Mouse (Mus musculus) neural tube, embryonic 14.5 days (tissue): ENCODE data around the gene Esyt2. TPM values are rescaled to one million over a fixed set of nuclear protein-coding genes. Genes with fewer than 3 reads are reported as not detected.

Experiments
- ATAC-seq: fragments of 200-750 bp; cut with Nextera tagmentation; 2 replicates; pipeline ENCODE4 v1.8.0; 2017; ENCODE audit warnings: low read depth, mild to moderate bottlenecking, moderate TSS enrichment, moderate library complexity
- H3K27ac ChIP-seq: fragments of 300-500 bp; sonication (generic); 2 replicates; pipeline ENCODE4 v1.5.1; 2014; ENCODE audit warnings: low read depth, mild to moderate bottlenecking, control low read depth, low read length, moderate library complexity, mixed read lengths
- H3K27me3 ChIP-seq: fragments of 300-500 bp; sonication (generic); 2 replicates; pipeline ENCODE4 v1.6.1; 2014; ENCODE audit warnings: low read length; ENCODE audit not compliant: control insufficient read depth, insufficient read depth
- H3K36me3 ChIP-seq: fragments of 300-500 bp; sonication (generic); 2 replicates; pipeline ENCODE4 v1.6.1; 2014; ENCODE audit warnings: low read length, mixed read lengths; ENCODE audit not compliant: control insufficient read depth, insufficient read depth
- H3K4me1 ChIP-seq: fragments of 300-500 bp; sonication (generic); 2 replicates; pipeline ENCODE4 v1.6.1; 2014; ENCODE audit warnings: low read length; ENCODE audit not compliant: control insufficient read depth, insufficient read depth
- H3K4me2 ChIP-seq: fragments of 300-500 bp; sonication (generic); 2 replicates; pipeline ENCODE4 v1.6.1; 2014; ENCODE audit warnings: mild to moderate bottlenecking, low read depth, low read length, control low read depth
- H3K4me3 ChIP-seq: fragments of 300-500 bp; sonication (generic); 2 replicates; pipeline ENCODE4 v1.5.1; 2014; ENCODE audit warnings: low read depth, low read length, control low read depth, mixed read lengths
- H3K9ac ChIP-seq: fragments of 300-500 bp; sonication (generic); replicated peaks from 2 replicates; pipeline ENCODE4 v1.6.1; 2014; ENCODE audit warnings: low read depth, mild to moderate bottlenecking, control low read depth, low read length, mixed read lengths
- H3K9me3 ChIP-seq: fragments of 300-500 bp; sonication (generic); 2 replicates; pipeline ENCODE4 v1.6.1; 2016; ENCODE audit warnings: low read length; ENCODE audit not compliant: control insufficient read depth
- WGBS: fragments of 180-500 bp; shearing (Covaris S2); extraction: QIAGEN DNeasy Blood & Tissue Kit; methylation state at CpG from one replicate; pipeline ENCODE4 v1.1.7; 2014; 5-methylcytosine and 5-hydroxymethylcytosine counted together
- polyA plus RNA-seq: library from polyadenylated mRNA; unstranded; fragments of >200 nt; fragmentation: Nextera tagmentation; extraction: Ambion mirVana; gene quantifications from 2 replicates; pipeline ENCODE4 v1.2.1, GENCODE M21; 2014

The Esyt2 gene
- polyA plus RNA-seq, 1 experiment from 2014 or later, result 17.8 TPM

DNA sequence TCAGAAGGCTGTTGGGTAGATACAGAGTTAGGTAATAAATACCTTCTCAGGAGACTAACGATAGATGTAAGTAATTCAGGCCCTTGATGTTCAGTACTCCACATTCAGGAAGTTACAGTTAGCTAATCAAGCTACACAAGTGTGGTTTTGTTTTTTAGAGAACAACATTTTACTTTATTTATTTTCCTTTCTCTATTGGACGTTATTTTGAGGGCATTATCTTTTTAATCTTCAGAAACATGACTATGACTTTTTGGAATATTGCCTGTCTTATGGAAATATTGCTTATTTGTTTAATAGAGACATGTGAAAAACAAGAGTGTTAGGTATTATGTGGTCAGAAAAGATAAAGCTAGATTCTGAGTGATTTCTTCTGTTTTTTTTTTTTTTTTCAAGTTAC, 12.2 kb downstream of the Esyt2 start:
- WGBS, result 65% methylated on average over 2 of the region's 2 CpGs
- Histone ChIP-seq H3K9ac (no peak overlapping the region), H3K9me3 (no peaks in the 10 kb centered on the region), H3K4me1 (no peaks in the 10 kb centered on the region), H3K4me2 (no peak overlapping the region), H3K27me3 (no peaks in the 10 kb centered on the region), H3K4me3 (no peak overlapping the region), H3K36me3 (no peaks in the 10 kb centered on the region), H3K27ac (no peak overlapping the region)
- ATAC-seq, result no peak

DNA sequence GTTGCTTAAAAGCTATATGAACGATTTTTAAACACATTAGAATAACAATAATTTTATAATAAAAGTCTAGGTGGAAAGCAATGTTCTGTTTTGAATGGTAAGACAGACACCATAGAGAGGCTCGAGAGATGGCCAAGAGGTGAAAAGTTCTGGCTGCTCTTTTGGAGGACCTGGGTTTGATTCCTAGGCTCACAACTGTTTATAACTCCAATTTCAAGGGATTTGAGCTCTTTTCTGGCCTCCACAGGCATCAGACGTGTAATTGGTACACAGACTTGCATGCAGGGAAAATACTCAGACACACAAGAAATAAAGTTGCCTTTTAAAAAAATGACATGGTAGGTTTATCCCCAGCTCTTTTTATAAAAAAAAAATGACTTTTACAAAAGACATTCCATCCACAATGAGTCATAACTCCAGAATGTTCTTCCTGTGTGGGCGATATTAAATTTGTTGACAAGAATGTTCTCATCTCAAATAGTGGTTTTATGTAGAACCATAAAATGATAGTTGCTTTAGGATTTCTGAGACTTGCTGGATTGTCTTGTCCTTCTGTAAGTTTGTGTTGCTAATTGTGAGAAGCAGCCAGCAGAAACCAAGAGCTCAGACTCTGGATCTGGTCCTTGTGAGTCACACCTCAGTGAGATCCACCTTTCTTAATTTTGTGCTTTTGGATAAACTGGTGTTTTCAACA, 12.8 kb downstream of the Esyt2 start:
- Histone ChIP-seq H3K27ac (no peak overlapping the region), H3K4me2 (no peak overlapping the region), H3K4me3 (no peak overlapping the region), H3K9ac (no peak overlapping the region), H3K9me3 (no peaks in the 10 kb centered on the region), H3K27me3 (no peaks in the 10 kb centered on the region), H3K4me1 (no peaks in the 10 kb centered on the region), H3K36me3 (no peaks in the 10 kb centered on the region)
- WGBS, result 85% methylated on average over 4 of the region's 4 CpGs
- no peak for ATAC-seq

DNA sequence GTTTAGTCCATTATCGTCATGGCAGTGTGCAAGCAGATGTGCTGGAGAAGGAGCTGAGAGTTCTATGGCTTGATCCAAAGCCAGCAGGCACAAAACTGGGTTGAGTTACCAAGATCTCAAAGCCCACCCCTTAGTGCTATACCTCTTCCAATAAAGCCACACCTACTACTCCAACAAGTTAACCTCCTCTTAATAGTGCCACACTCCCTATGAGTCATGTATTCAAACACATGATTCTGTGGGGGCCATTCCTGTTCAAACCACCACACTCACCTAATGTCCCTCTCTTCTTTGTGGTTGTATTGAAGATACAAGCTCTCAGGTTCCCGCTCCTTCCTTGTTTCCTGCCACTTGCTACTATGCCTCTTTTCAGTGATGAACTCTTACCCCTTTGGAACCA, 18.9 kb downstream of the Esyt2 start:
- Histone ChIP-seq H3K9ac (no peak overlapping the region), H3K4me3 (no peak overlapping the region), H3K4me1 (no peaks in the 10 kb centered on the region), H3K9me3 (no peaks in the 10 kb centered on the region), H3K36me3 (no peaks in the 10 kb centered on the region), H3K27me3 (no peaks in the 10 kb centered on the region), H3K27ac (no peak overlapping the region), H3K4me2 (no peak overlapping the region)
- 95% methylated on average over 2 of the region's 2 CpGs for WGBS
- no peak for ATAC-seq

DNA sequence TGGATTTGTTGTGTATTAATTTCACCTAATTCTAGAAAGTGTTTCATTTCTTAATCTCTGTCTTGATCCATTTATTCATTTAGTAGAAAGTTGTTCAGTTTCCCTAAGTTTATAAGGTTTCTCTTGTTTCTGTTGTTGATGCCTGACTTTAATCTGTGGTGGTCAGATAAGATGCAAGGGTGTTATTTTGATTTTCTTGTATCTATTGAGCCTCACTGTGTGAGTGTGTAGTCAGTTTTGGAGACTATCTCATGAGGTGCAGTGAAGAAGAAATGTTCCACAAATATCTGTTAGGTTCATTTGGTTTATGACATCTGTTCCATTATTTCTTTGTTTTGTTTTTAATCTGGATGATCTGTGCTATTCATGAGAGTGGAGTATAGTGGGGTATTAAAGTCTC, 21.2 kb downstream of the Esyt2 start:
- H3K27me3 ChIP-seq, result no peaks in the 10 kb centered on the region
- no peak for ATAC-seq
- H3K4me2 ChIP-seq, result no peak overlapping the region
- H3K9me3 ChIP-seq, result no peaks in the 10 kb centered on the region
- H3K9ac ChIP-seq, result no peak overlapping the region
- no peaks in the 10 kb centered on the region for H3K36me3 ChIP-seq
- H3K4me1 ChIP-seq, result no peaks in the 10 kb centered on the region
- H3K4me3 ChIP-seq, result no peak overlapping the region
- H3K27ac ChIP-seq, result no peak overlapping the region

DNA sequence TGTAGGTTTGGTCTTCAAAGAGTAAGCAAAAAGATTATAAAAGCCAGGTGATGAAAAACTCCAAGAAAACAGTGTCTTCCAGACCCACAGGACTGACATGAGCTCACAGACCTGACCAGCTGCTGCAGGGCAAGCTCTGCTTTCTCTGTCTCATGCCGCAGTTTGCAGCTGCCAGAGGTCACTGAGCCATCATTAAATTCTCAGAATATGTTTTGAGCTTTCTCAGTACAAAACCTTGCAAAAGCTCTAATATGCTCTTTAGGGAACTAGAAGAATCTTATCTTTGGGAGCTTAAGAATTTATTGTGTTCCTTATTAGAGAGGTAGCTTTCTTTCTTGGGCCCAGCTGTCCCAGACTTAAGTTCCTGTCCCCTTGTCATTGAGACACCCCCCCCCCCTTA, 25.0 kb downstream of the Esyt2 start:
- no peak overlapping the region for H3K4me3 ChIP-seq
- no peak overlapping the region for H3K27ac ChIP-seq
- H3K27me3 ChIP-seq, result no peaks in the 10 kb centered on the region
- ATAC-seq, result no peak
- 61% methylated on average over 1 of the region's 1 CpGs for WGBS
- no peaks in the 10 kb centered on the region for H3K4me1 ChIP-seq
- H3K36me3 ChIP-seq, result no peaks in the 10 kb centered on the region
- no peak overlapping the region for H3K4me2 ChIP-seq
- no peak overlapping the region for H3K9ac ChIP-seq
- H3K9me3 ChIP-seq, result no peaks in the 10 kb centered on the region

DNA sequence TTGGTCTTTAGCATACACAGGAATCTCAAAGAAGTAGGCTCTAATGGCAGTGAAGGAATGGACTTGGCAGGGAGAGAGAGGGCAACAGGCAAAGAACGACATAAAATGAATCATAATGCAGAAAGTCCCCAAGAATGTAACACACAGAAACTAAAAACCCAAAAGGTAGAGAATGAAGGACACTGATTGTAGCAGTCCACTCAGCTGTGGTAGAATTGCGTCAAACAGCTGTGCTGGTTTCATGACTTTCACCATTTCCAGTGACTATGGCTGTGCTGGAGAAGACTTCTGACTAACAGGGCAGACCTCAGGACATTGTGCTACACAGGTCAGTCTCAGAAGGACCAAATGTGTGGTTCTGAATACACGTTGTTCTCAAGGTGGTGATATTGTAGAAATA, 26.9 kb downstream of the Esyt2 start:
- ATAC-seq, result no peak
- H3K9ac ChIP-seq, result no peak overlapping the region
- no peak overlapping the region for H3K4me3 ChIP-seq
- no peaks in the 10 kb centered on the region for H3K36me3 ChIP-seq
- WGBS, result 92% methylated on average over 3 of the region's 3 CpGs
- H3K27me3 ChIP-seq, result no peaks in the 10 kb centered on the region
- H3K4me2 ChIP-seq, result no peak overlapping the region
- no peaks in the 10 kb centered on the region for H3K4me1 ChIP-seq
- no peak overlapping the region for H3K27ac ChIP-seq
- no peaks in the 10 kb centered on the region for H3K9me3 ChIP-seq

DNA sequence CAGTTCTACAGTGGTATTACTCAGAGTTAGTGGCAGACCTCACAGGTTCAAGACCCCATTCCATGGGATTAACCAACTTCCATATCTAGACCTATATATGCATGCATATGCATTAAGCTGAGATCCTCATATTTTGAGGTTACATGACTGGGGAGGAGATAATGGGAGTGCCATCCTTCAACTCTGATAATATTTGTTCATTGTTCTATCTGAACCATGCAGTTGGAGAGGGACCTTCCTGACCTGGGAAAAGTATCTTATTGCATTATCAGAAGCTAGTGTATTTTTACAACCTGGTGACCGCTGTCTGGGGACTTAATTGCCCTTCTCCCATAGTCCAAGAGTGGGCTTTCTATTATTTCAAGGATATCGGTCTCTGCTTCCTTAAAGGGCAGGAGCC, 27.6 kb downstream of the Esyt2 start:
- Histone ChIP-seq H3K4me1 (no peaks in the 10 kb centered on the region), H3K27ac (no peak overlapping the region), H3K9ac (no peak overlapping the region), H3K27me3 (no peaks in the 10 kb centered on the region), H3K4me2 (no peak overlapping the region), H3K36me3 (no peaks in the 10 kb centered on the region), H3K9me3 (no peaks in the 10 kb centered on the region), H3K4me3 (no peak overlapping the region)
- WGBS, result 79% methylated on average over 2 of the region's 2 CpGs
- no peak for ATAC-seq

DNA sequence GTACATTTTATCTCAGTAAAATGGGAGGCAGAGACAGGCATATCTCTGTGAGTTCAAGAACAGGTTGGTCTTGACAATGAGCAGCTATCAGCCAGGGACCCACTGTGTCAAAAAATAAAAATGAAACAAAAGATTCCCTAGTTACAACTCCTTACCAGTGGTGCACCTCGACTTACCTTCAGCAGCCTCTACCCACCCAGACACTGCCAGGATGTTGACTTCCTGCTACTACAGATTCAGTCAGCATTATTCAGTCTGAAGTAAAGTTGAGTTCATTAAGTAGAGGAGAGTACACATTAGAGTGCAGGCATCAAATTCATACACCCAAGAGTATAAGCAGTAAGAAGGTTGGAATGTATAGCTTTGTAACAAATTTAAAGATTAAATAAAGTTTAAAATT, 32.8 kb downstream of the Esyt2 start:
- no peaks in the 10 kb centered on the region for H3K27me3 ChIP-seq
- no peaks in the 10 kb centered on the region for H3K4me1 ChIP-seq
- no peak overlapping the region for H3K9ac ChIP-seq
- H3K36me3 ChIP-seq, result no peaks in the 10 kb centered on the region
- ATAC-seq, result no peak
- 89% methylated on average over 1 of the region's 1 CpGs for WGBS
- H3K4me3 ChIP-seq, result no peak overlapping the region
- H3K4me2 ChIP-seq, result no peak overlapping the region
- H3K27ac ChIP-seq, result no peak overlapping the region
- H3K9me3 ChIP-seq, result no peaks in the 10 kb centered on the region

DNA sequence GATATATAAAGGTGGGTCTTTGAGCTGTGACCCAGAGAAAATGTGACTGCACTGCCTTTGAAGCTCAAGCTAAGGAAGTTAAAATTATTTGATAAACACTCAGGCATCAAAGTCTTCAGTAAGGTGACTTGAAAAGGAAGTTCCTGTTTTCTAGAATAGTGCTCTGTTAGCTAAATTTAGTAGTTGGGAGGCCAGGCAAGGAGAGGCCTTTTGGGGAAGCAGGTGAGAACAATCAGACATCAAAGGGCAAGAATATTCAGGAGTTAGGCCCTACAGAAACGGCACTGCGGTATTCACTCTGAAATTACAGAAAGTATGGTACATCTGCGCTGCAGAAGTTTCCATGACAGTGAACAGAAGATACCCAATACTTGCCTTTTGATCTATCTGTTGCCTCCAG, 34.5 kb downstream of the Esyt2 start:
- H3K4me1 ChIP-seq, result no peaks in the 10 kb centered on the region
- no peak overlapping the region for H3K9ac ChIP-seq
- no peak overlapping the region for H3K4me2 ChIP-seq
- ATAC-seq, result no peak
- no peaks in the 10 kb centered on the region for H3K27me3 ChIP-seq
- 90% methylated on average over 3 of the region's 3 CpGs for WGBS
- H3K27ac ChIP-seq, result no peak overlapping the region
- H3K4me3 ChIP-seq, result no peak overlapping the region
- H3K9me3 ChIP-seq, result no peaks in the 10 kb centered on the region
- no peaks in the 10 kb centered on the region for H3K36me3 ChIP-seq
